Mouse (Mus musculus) cerebellum, adult 11 months (tissue): ENCODE results near the gene Tspan3.

Experiments used
- DNase-seq: peaks from one replicate; pipeline ENCODE4 v3.0.0; 2022

Gene Tspan3

DNA sequence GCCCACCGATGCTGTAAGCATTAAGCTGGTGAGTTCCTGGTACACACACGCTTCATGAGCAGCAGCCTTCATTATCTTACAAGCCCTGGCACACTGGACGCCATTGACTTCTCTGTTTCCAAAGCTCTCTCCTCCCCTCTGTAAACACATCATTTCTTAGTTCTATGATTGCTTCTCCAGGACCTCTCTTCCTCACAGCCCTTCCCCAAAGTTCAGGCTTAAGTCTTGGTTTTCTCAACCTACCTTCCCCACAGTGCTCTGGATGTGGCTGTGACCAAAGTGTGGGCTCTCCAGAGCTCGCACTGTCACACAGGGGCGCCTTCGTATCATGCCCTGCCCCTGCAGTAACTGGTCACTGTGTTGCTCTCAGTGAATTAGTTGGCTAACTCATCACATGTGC, at the start of gene Tspan3:
Tspan3 (minus strand) TSS at position 101 of the 400 bp plus-strand sequence.
- no peak for DNase-seq

DNA sequence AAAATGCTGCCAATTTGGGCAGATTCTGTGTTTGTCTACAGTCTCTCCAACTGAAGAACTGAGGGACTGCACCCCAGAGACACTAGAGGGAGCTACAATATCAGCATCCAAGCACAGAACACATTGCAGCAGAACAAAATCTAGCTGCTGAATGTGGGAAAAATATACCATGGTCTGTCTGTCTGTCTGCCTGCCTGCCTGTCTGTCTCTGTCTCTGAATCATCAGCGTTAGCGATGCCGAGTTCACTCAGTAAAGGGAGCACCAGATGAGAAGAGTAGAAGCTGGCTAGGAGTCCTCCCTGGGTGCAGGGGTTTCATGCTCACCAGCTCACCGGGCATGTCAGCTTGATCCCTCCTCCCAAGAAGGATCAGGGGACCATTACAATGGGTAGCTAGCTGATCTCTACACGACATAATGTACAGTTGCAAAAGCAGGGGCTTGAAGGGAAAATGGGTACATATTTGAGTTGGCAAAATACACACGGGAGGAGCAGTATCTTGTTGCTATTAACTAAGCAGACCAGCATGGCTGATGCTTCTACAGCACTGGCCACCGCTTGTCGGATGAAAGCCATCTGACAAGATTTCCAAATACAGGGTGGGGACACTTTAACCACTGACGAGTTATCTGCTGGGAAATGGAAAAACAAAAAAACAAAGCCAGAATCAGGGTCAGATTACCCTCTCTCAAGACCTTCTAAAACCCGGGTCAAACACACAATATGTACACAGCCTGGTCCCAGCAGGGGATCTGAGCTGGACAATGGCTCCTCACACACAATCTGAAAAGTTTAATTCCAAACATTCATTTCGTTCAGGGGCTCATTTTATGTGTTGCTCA, 48.4 kb upstream of the Tspan3 start:
- DNase-seq = peak; percentile 50

DNA sequence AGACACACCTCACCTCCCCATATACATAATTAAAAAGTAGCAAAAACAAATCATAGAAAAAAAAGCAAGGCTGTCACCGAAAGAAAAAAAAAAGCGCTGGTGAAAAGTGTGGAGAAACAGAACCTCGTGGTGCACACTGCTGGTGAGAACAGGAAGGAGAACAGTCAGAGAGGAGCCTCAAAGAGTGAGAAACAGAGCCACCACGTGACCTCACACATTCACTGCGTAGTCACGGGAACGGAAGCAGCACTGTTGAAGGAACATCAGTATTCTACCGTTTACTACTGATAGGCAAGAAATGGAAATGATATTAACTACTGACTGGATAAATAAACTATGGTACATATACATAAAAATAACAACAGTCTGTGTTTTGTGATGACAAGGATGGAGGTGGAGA, 43.5 kb upstream of the Tspan3 start:
- no peak for DNase-seq

DNA sequence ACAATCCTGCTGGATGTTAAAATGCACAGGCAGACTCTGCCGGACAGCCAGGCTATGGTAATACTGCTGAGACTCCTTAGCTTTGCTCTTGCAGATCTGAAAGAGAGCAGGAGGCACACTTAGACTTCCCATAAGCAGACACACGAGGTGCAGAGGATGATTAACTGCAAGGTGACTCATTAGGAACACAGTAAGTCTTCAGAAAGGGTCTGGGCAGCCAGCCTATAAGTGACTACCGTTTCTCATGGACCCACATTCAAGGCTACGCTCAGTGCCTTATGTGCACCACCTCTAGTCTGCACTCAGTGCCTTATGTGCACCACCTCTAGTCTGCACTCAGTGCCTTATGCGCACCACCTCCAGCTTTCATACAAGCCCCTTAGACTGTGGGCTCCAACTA, 42.2 kb upstream of the Tspan3 start:
- no peak for DNase-seq

DNA sequence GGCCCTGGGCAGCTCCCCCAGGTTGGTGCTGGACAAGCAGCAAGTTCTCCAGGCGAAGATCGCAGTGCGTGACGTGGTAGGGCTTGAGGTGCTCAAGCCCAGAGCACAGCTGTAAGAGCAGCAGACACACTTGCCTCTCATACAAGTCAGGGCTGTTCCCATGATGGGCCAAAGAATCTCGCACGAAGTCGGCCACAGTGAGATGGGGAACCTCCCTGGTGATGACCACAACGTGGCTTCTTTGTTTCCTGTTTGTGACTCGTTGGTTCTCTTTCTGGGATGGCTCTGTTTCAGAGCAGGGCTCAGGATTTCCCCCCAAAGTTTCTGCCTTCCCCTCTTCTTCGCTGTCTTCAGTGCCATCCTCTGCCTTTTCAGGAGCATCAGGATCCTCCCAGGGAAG, 41.8 kb upstream of the Tspan3 start:
- DNase-seq = no peak

DNA sequence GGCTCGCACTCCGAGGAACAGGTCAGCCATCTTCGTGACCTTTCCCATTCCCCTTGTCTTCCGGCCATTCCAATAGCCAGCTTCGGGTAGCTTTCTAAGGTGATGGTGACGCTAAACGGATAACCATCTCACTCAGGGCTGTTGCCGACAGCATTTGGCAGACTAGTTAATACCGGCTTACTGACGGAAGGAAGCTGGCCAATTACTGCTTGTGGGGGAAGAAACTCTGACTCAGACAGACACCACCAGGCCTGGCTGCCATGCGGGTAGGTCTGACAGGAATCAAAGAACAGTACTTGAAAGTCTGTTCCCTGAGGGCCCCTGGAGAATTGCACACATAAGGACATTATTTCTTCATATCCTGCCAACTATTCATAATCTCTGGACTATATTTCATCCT, 40.1 kb upstream of the Tspan3 start:
- no peak for DNase-seq

DNA sequence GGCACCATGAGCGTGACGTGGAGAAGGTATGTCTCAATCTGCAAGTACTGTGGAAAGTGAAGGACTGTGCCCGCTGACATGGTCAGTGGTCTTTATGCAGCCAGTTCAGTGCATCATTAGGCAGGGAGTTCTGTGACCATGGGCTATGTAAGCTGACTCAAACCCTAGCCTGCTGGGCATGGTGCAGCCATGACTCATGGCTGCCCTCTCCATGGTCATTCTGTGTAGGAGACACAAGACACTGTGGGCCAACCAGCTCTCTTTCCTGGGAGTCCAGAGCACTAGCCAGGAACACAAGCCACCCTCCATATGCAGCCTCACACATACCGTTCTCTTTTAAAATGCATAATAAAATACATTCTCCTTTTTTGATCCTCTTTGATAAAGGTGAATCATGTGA, 39.0 kb upstream of the Tspan3 start:
- DNase-seq = no peak

DNA sequence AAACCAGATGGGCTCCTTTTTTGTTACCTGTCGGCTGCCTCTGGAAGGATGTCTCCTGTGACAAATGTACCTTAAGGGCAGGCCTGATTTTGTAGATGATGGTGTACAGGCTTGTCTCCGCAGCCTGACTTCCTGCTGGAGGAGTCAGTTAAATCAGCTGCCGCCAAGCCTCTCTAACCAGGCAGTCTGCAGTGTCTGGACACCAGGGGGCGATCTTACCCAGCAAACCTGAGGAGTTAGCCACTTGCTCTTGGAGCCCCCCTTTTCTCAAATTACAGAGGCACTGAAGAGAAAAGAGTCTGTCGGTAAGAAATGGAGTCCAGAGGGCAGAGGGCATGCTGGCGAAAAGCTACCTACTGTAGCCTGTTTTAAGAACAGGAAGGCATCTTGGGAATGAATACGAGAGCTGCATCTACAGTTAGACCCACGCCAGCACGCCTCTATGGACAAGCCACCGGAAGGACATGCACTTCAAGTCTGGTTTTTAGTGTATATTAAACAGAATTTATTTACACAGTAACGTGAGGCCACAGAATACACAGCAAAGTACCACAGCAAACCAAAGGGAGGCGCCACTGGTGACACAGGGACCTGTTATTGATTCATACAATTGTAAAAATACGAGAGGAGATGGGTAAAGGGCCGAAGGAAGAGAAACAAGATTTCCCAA, 35.5 kb upstream of the Tspan3 start:
- peak; percentile 76 for DNase-seq

DNA sequence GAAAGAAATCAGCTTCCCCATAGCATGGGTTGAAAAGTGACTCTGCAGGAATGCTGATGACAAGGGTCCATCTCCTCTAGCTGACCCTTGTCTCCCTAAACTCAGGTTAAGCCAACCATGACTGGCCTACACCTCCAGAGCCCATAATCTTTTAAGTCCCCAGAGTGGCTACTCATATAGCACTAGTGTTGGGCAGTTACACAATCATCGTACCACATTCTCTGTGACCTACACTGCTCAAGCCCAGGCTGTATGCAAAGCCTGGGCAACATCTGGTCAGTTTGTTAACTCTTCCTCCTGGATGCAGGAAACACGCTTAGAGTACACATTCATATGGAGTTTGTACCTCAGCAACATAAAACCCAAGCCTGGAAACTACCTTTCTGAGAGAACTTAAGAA, 34.9 kb upstream of the Tspan3 start:
- DNase-seq = no peak

DNA sequence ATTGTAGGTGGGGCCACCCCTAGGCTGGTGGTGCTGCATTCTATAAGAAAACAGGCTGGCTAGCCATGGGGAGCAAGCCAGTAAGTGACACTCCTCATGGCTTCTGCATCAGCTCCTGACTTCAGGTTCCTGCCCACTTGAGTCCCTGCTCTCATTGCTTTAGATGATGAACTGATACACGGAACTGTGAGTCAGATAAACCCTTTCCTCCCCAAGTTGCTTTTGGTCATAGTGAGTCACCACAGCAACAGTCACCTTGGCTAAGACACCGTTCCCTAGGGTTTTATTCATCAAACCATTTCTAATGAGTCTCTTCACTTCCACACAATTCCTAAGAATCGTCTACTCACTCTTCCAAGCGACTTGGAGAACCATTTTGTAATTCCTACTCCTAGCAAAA, 31.6 kb upstream of the Tspan3 start:
- no peak for DNase-seq

DNA sequence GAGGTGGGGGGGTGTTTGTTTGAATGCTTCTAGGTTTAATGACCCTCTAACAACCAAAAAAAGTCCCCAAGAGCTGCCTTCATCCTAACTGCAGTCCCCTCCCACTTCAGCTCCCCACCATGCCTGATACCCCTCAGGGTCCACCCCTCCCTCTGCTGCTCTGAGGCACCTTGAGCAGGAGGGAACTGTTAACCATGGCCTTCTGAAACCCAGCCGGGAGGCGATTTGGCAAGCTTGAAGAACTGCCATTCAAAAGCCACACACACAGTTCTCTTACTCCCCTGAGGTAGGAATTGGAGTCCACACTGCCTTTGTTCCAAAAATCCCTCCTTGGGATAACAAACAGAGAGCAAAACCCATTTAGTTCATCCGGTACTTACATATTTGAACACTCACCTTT, 29.9 kb upstream of the Tspan3 start:
- DNase-seq = no peak

DNA sequence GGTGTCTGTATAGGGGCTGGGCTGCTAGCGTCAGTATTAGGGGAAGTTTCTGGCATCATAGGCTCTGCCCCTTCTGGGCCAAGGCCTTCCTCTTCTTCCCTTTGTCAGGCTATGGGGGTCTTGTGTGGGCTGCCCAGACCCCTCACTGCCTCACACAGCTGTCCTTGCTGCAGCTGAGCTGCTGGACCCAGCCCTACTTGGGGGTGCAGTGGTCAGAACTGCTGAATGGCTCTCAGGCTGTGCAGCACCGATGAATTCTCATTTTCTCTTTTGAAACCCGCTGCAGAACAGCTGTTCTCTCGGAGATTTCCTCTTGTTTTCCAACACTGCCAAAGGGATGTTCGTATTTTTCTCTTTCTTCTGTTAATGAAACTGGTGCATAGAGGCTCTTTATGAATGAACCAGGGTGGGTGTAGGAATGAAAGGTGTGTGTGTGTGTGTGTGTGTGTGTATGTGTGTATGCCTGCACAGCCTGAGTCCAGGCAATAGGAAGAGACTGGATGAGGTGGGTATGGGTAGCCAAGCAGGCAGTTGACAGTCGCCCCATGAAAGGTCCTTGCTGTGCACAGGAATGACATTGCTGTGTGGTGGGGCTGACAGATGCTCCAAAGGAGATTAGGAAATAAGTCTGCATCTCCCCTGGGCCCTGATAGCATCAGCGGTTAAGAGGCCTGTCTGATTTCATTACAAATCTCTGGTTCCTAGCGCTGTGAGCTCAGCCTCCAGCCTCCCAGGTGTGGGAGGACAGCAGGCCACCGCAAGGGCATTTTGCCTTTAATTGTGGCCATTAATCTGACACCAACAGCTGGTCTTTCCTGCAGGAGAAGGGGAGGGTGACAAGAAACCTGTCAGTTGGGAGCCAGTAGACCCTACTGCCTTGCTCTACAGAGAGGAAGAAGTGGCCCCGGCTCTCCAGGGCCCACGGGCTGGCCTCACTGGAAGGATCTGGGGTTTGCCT, 26.5 kb upstream of the Tspan3 start:
- DNase-seq = no peak

DNA sequence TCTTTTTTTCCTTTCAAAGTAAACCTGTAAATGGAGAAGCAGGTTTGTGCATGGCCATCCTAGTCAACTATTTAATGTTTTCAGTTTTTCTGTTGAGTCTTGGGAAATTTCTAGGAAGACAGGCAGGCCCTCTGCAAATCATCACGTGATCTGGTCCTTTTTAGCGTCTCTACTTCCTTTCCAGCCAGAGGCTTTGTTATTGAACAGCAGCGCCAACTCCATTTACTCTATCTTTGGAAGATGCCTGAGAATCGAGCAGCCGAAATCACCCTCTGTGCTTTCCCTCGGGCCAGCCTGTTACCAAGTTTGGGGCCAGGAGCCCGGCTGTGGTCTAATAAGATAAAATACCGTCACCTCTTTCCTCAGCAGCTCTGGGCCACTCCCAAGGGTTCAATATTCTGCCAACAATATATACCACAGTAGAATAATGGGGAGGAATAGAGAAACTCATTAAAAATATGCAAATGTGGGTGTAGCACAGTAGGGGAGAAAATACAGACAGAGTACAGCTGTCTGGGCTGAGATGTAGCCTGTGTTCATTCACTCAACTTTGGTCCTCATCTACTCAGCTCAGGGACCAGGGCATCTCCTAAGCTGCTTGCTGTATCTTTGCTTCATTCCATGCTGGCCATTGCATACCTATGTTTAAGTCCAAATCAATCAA, 15.0 kb upstream of the Tspan3 start:
- no peak for DNase-seq

DNA sequence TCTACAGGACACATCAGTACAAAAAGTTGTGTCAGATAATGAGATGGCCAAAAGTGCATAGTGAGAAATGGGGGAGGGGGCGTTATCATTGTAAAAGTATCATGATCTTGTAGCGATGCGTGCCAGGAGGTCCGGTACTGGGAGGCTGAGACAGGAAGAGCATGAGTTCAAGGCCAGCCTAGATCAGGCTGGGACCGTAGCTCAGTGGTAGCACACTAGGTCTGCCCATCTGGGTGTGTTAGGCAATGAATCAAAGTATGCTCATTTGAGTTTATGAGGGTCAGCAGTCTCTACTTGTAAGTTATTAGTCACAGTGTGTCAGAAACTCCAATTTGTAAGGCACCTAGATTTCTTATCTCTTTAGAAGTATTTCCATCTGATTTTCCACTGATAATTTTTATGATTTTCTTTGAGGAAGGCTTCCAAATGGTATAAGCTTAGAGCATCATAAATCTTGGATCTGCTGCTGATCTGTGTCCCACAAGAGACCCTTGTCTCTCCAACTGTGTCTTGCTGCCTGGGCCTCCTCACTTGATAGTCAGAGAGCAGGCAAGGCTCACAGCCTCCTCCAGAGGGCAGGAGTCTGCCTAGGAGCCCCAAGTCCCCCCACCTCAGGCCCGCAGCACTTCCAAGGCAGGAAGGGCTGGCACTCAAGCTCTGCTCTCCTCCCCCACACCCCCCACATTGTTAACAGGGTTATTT, 14.3 kb upstream of the Tspan3 start:
- no peak for DNase-seq

DNA sequence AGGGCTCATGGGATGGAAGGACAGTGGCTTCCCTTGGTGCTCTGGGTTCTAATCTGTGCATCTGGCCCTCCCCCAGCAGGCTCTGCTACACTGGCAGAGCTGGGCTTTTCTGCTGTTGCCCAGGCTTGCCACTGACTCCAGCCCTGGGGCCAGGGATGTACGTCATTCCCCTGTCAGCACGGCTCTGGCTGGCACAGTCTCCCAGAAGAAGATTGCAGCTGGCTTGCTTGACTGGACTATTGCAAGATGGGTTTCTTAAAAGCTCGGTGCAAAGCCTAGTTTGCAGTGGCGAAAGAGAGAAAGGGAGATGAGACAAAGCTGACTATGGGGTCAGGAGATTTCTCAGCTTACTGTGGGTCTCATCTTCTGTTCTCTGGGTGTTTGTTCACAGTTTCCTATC, 12.1 kb upstream of the Tspan3 start:
- no peak for DNase-seq

DNA sequence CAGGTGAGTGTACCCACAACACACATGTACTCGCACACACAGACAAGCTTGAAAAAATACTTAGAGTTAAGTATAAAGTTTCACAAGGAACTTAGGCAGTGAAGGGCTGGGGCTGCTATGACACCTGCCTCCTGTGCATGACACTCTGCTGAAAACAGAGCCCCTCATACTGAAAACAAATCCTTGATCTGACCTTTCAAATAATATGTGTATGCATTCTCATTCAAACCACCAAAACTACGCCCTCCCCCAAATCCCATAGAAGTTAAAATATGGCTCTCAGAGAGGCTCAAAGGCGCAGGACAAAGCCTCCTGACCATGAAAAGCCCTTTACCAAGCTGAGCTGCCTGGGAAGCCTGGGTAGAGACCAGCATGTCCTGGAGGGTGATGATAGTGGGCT, 10.0 kb upstream of the Tspan3 start:
- no peak for DNase-seq

DNA sequence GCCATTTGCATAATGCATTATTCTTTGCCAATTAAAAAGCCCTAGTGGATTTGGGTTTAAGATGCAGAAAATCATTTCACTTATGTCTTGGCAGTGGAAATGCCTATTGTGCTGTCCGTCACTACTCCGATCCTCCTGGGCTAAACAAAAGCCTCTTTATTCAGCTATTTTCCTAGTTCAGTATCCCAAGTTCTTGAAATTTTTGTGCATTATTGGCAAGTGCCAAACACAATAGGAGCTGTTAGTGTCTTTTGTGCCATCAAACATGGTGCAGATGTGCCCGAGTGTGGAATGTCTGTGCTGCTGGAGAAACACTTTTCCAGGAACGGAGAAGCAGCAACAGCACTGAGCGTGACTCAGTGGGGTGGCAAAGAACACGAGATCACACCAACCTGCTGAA, 2.4 kb upstream of the Tspan3 start:
- no peak for DNase-seq

DNA sequence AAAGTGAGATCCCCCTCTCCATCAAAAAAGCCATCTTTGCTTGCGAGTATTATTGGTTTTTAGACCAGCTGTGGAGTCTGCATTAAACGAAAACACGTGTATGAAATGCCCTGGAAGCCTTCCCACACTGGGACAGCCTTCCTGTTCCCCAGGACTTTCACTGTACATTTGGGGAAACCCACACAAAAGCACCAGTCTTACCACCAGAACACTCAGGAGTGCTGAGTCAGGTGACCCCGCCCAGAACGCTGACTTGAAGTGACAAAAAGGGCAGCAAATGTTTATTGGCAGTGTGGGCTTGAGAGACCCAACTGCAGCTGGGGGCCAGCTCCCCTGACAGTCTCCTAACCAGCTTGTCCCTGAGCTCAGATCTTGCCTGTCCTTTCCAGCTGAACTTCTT, 884 bp upstream of the Tspan3 start:
- no peak for DNase-seq

DNA sequence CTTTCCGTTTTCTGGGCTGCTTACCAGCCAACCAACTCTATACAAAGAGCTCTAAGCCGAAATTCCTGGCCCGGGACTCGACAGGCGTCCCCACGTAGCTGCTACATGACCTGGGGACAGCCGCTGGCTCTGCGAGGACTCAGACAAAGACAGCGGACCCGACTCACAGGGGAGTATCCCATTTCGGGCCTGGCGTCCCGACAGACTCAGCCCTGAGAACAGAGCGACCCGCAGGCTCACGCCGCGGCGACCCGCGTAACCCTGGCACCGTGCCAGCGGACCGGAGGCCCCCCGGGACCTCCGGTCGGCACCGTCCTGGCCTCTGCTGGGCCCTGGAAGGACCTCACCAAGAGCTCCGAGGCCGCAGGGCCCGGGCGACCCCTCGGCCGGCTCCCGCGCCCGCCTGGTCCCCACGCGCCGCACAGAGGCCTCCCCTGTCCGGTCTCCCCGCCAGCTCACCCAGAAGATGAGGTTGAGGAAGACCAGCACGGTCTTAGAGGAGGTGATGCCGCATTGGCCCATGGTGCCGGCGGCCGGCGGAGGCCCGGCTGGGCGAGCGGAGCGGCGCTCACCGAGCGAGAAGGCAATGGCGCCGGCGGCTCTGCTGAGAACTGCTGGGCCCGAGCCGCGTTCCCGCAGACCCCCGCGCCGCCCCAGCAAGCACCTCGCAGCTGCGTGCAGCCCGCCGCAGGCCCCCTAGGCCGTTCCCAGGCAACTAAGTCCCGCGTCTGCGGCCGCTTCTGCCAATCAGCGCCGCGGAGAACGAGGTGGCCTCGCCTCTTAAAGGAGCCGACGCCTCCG, 4.7 kb downstream of the Tspan3 start:
- DNase-seq = peak; percentile 87

DNA sequence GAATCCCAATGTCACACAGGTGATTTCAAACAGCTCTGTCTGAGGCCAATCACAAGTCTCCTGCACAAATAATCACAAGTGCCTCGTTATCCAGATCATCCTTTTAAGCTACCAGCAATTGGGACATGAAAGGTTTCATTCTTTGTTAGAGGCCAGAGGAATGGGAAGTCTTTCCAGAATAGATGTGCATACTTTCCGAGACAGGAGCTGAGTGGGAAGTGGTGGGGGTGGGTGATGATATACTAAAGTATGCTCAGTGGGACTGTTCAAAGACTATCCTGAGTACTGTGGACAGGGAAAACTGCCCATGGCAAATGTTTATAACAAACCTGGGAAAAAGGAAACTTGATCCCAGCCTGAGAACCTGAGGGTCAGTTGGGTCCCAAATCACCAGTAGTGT, 5.8 kb downstream of the Tspan3 start:
- DNase-seq = no peak

DNA sequence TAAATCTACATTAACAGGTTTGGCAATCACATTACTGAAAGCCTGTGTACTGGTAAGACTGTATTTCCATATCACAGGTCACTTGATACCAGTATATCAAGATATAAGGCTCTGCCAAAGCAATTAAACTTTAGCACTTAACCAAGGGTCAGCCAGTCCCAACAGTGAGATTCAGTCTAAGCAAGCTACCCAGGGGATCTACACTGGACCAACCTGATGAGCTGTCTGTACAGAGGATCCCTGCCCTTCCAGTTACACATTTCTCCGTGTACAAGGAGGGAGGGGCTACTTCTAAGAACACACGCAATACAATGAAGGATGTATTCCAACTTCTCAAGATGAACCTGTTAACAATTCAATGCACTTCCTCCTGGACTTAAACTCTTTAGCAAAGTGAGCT, 7.2 kb downstream of the Tspan3 start:
- no peak for DNase-seq
